Mouse (Mus musculus): Measurements from ENCODE around the gene Ptp4a2. TPM values are rescaled to one million over a fixed set of nuclear protein-coding genes. Genes with fewer than 3 reads are reported as not detected.
"Not testable (repeated sequence)": the region's sequence is repeated elsewhere in the genome, so short reads cannot be mapped to it uniquely, and the experiment has no call there.

Ptp4a2 gene
- polyA plus RNA-seq, 1 experiment from 2014 or later: 288 TPM

GRCm38 (mm10) chr4:129879206-129879780, 68.3 kb downstream of the Ptp4a2 start:
- Histone ChIP-seq H3K4me3 (no peak overlapping the region), H3K9ac (no peak overlapping the region), H3K4me1 (replicated peaks) (peaks cover 33% of the 10 kb centered on the region), H3K36me3 (no peaks in the 10 kb centered on the region), H3K27ac (replicated peaks) (no peak overlapping the region), H3K4me2 (no peak overlapping the region), H3K9me3 (no peaks in the 10 kb centered on the region), H3K27me3 (no peaks in the 10 kb centered on the region)
- ATAC-seq (ENCODE audit: low read depth): no peak
- 71% methylated on average over 4 of the region's 4 CpGs for WGBS

DNA sequence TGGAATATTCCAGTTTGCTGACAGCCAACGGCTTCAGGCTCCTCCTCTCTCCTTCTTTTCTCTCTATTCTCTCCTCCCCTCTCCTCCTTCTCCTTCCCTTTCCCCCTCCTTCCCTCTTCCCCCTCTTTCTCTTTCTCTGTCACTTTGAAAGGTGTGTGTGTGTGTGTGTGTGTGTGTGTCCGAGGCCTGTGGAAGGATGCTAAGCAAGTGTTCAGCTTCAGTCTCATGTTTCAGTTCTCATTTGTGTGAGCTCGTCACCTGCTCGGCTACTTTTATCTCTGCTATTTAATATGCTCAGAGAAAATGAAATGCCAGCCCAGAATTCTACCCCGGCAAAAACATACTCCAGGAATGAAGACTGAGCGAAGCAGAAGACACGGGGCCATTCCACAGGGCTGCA, 69.6 kb downstream of the Ptp4a2 start:
- Histone ChIP-seq H3K4me2 (no peak overlapping the region), H3K9me3 (no peaks in the 10 kb centered on the region), H3K4me3 (no peak overlapping the region), H3K27ac (replicated peaks) (no peak overlapping the region), H3K4me1 (replicated peaks) (peaks cover 36% of the 10 kb centered on the region), H3K36me3 (no peaks in the 10 kb centered on the region), H3K9ac (no peak overlapping the region), H3K27me3 (no peaks in the 10 kb centered on the region)
- 84% methylated on average over 7 of the region's 7 CpGs for WGBS
- ATAC-seq (ENCODE audit: low read depth): no peak

- H3K4me2 ChIP-seq: no peak overlapping the region
- H3K27ac ChIP-seq (replicated peaks): no peak overlapping the region
- H3K36me3 ChIP-seq: no peaks in the 10 kb centered on the region
- ATAC-seq (ENCODE audit: low read depth): no peak
- WGBS: 44% methylated on average over 3 of the region's 3 CpGs
- peaks cover 32% of the 10 kb centered on the region for H3K4me1 ChIP-seq (replicated peaks)
- H3K27me3 ChIP-seq: no peaks in the 10 kb centered on the region
- no peaks in the 10 kb centered on the region for H3K9me3 ChIP-seq
- H3K4me3 ChIP-seq: no peak overlapping the region
- H3K9ac ChIP-seq: no peak overlapping the region
These were observed 70.6 kb downstream of the Ptp4a2 start for GRCm38 (mm10) chr4:129881661-129882060.

DNA sequence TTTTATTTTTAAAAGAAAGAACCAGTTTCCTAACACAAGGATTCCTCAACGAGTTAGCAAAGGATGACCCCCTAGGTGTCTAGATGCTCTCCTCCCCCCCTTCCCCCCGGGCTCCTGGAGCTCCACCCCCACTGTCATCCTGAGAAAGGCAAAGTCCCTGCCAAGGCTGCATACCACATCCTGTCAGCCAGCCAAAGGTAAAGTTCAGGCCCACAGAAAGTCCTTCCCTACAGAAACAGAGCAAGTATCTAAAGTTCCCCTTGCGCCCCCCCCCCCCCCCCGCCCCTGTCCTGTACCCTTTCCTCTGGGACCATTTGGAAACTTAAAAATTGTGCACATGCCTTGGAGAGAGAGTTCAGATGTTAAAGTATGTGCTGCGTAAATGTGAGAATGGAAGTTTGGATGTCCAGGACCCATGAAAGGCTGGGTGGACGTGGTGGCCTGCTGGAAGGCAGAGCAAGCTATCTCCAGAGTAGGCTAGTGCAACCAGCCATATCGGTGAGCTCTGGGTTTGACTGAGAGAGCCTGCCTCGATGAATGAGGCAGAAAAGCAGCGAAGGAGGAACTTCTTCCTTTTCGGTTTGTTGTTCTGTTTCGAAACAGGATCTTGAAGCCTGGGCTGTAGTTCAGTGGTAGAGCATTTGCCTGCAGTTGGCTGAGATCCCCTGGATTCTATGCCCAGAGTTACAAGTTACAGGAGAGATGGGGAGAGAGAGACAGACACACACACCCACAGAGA, 71.7 kb downstream of the Ptp4a2 start:
- H3K4me1 ChIP-seq (replicated peaks): peaks cover 21% of the 10 kb centered on the region
- H3K36me3 ChIP-seq: no peaks in the 10 kb centered on the region
- H3K9me3 ChIP-seq: no peaks in the 10 kb centered on the region
- WGBS: 51% methylated on average over 11 of the region's 11 CpGs
- H3K27ac ChIP-seq (replicated peaks): peak overlapping the region; percentile 13; the same call in 1 of the 2 replicates
- no peak for ATAC-seq (ENCODE audit: low read depth)
- H3K4me3 ChIP-seq: no peak overlapping the region
- no peaks in the 10 kb centered on the region for H3K27me3 ChIP-seq
- H3K9ac ChIP-seq: 0 out of 2 replicates have a peak overlapping the region, but pooled peaks have one; percentile 23
- H3K4me2 ChIP-seq: peak overlapping the region; percentile 16; the same call in 1 of the 2 replicates

DNA sequence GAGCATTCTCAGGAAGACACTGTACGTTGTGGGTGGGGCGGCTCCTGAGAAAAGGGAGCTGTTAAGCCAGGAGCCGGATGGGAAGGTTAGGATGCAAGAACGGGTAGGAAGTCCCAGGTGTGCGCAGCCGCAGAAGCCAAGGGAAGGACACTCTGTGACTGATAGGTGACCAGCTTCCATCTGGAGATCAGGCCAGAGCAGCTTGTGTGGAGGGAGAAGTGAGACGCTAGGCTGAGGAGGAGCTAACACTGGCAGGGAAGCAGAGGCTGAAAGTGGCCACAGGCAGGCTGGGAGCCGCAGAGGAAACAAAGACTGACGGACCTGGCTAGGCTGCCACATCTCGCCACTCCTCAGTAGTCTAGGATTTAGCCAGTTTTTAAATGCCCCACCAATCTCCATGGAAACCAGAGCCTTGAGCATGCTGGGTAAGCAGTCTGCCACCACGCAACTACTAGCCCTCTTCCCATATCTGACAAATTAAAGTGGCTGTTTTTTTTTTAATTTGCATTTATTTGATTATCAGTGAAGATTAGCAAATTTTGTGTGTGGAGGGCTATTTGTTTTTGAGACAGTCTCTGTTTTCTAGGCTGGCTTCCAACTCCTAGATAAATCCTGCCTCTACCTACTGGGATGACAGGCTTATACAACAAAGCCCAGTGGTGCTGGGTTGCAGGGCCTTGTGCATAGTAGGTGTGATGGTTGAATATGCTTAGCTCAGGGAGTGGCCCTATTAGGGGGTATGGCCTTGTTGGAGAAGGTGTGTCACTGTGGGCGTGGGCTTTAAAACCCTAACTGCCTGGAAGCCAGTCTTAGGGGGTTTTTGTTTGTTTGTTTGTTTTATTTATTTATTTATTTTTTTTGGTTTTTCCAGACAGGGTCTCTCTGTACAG, 73.3 kb downstream of the Ptp4a2 start:
- no peaks in the 10 kb centered on the region for H3K36me3 ChIP-seq
- peak overlapping the region; percentile 44 for H3K9ac ChIP-seq
- H3K9me3 ChIP-seq: no peaks in the 10 kb centered on the region
- H3K4me1 ChIP-seq (replicated peaks): peaks cover 16% of the 10 kb centered on the region
- no peak overlapping the region for H3K4me3 ChIP-seq
- WGBS: 60% methylated on average over 12 of the region's 12 CpGs
- H3K4me2 ChIP-seq: no peak overlapping the region
- no peaks in the 10 kb centered on the region for H3K27me3 ChIP-seq
- peak; percentile 56; the same call in 1 of the 2 replicates for ATAC-seq (ENCODE audit: low read depth)
- 0 out of 2 replicates have a peak overlapping the region, but pooled peaks have one; percentile 28 for H3K27ac ChIP-seq (replicated peaks)

- Histone ChIP-seq H3K4me1 (replicated peaks) (no peaks in the 10 kb centered on the region), H3K4me2 (no peak overlapping the region), H3K4me3 (no peak overlapping the region), H3K27ac (replicated peaks) (no peak overlapping the region), H3K9me3 (no peaks in the 10 kb centered on the region), H3K36me3 (no peaks in the 10 kb centered on the region), H3K9ac (no peak overlapping the region), H3K27me3 (no peaks in the 10 kb centered on the region)
- ATAC-seq (ENCODE audit: low read depth): no peak
- WGBS: 78% methylated on average over 10 of the region's 10 CpGs
These were observed 78.6 kb downstream of the Ptp4a2 start for GRCm38 (mm10) chr4:129889661-129890060.

GRCm38 (mm10) chr4:129890094-129890493, 79.1 kb downstream of the Ptp4a2 start:
- no peak for ATAC-seq (ENCODE audit: low read depth)
- Histone ChIP-seq H3K4me2 (no peak overlapping the region), H3K27me3 (no peaks in the 10 kb centered on the region), H3K4me1 (replicated peaks) (no peaks in the 10 kb centered on the region), H3K9ac (no peak overlapping the region), H3K27ac (replicated peaks) (no peak overlapping the region), H3K4me3 (no peak overlapping the region), H3K36me3 (no peaks in the 10 kb centered on the region), H3K9me3 (no peaks in the 10 kb centered on the region)
- WGBS: 86% methylated on average over 7 of the region's 7 CpGs

- Histone ChIP-seq H3K27ac (replicated peaks) (no peak overlapping the region), H3K9ac (no peak overlapping the region), H3K9me3 (no peaks in the 10 kb centered on the region), H3K27me3 (no peaks in the 10 kb centered on the region), H3K36me3 (no peaks in the 10 kb centered on the region), H3K4me1 (replicated peaks) (peaks cover 3% of the 10 kb centered on the region; the same call in 1 of the 2 replicates), H3K4me3 (no peak overlapping the region), H3K4me2 (no peak overlapping the region)
- ATAC-seq (ENCODE audit: low read depth): no peak
- WGBS: 93% methylated on average over 3 of the region's 3 CpGs
These were observed 83.8 kb downstream of the Ptp4a2 start for GRCm38 (mm10) chr4:129894861-129895260.

- not testable (repeated sequence) for H3K9me3 ChIP-seq; H3K4me2 ChIP-seq; ATAC-seq (ENCODE audit: low read depth); H3K27me3 ChIP-seq; H3K36me3 ChIP-seq; H3K4me3 ChIP-seq; H3K4me1 ChIP-seq (replicated peaks); H3K9ac ChIP-seq; H3K27ac ChIP-seq (replicated peaks)
- 95% methylated on average over 18 of the region's 18 CpGs for whole genome bisulfite sequencing
These were observed 87.8 kb downstream of the Ptp4a2 start for GRCm38 (mm10) chr4:129898815-129899214.

Small RNAs within 50 kb of the gene (microRNA-seq; reads per million reads assigned to microRNA genes)
- gene Gm28017: not detected

Other genes starting within 250 kb of the Ptp4a2 start
- 8.7 and 11.6 TPM in 2 replicates for gene Lck, start 237.6 kb upstream of the Ptp4a2 start, polyA plus RNA-seq (2015; fragmentation: Nextera tagmentation; extraction: Ambion mirVana)
- gene Fam167b, start 232.7 kb upstream of the Ptp4a2 start, polyA plus RNA-seq (2015; fragmentation: Nextera tagmentation; extraction: Ambion mirVana): 0.73 and 1.5 TPM in 2 replicates
- gene Eif3i, start 210.6 kb upstream of the Ptp4a2 start, polyA plus RNA-seq (2015; fragmentation: Nextera tagmentation; extraction: Ambion mirVana): 209 and 223 TPM in 2 replicates
- 176 and 193 TPM in 2 replicates for gene Tmem234, start 210.6 kb upstream of the Ptp4a2 start, polyA plus RNA-seq (2015; fragmentation: Nextera tagmentation; extraction: Ambion mirVana)
- 2.8 and 3.5 TPM in 2 replicates for gene Dcdc2b, start 197.0 kb upstream of the Ptp4a2 start, polyA plus RNA-seq (2015; fragmentation: Nextera tagmentation; extraction: Ambion mirVana)
- 34.7 and 35.1 TPM in 2 replicates for gene Iqcc, start 192.1 kb upstream of the Ptp4a2 start, polyA plus RNA-seq (2015; fragmentation: Nextera tagmentation; extraction: Ambion mirVana)
- gene Ccdc28b, start 187.3 kb upstream of the Ptp4a2 start, polyA plus RNA-seq (2015; fragmentation: Nextera tagmentation; extraction: Ambion mirVana): 140 and 143 TPM in 2 replicates
- gene Txlna, start 170.2 kb upstream of the Ptp4a2 start, polyA plus RNA-seq (2015; fragmentation: Nextera tagmentation; extraction: Ambion mirVana): 47.6 and 55.2 TPM in 2 replicates
- 14.7 and 16.2 TPM in 2 replicates for gene Kpna6, start 138.5 kb upstream of the Ptp4a2 start, polyA plus RNA-seq (2015; fragmentation: Nextera tagmentation; extraction: Ambion mirVana)
- 13.5 TPM in 2 replicates for gene Tmem39b, start 114.4 kb upstream of the Ptp4a2 start, polyA plus RNA-seq (2015; fragmentation: Nextera tagmentation; extraction: Ambion mirVana)
- gene Khdrbs1, start 68.9 kb upstream of the Ptp4a2 start, polyA plus RNA-seq (2015; fragmentation: Nextera tagmentation; extraction: Ambion mirVana): 150 and 165 TPM in 2 replicates
- not detected in 2 replicates for gene Spocd1, start 118.0 kb downstream of the Ptp4a2 start, polyA plus RNA-seq (2015; fragmentation: Nextera tagmentation; extraction: Ambion mirVana)
- gene Adgrb2, start 173.7 kb downstream of the Ptp4a2 start, polyA plus RNA-seq (2015; fragmentation: Nextera tagmentation; extraction: Ambion mirVana): 8.1 and 9.3 TPM in 2 replicates
- 11.9 and 14.7 TPM in 2 replicates for gene Col16a1, start 236.6 kb downstream of the Ptp4a2 start, polyA plus RNA-seq (2015; fragmentation: Nextera tagmentation; extraction: Ambion mirVana)